ENCODE assay signal across 20 mouse cellular contexts in genomic region chr1:157074937-157075336, GRCm38 (mm10). TPM values are rescaled to one million over a fixed set of nuclear protein-coding genes. Genes with fewer than 3 reads are reported as not detected.
DNase-seq lines count a peak whose midpoint lies in the region; ATAC-seq lines count a peak whose summit lies in the region.
"Had no signal": no experiment of that assay in that cellular context is flagged by ENCODE, and none has a peak within 500 bp of the region (broad histone marks: within the 10 kb centered on the region; RNA-seq: fewer than 3 reads in every experiment).

No protein-coding gene starts in this region.

- no peak overlapping the region for H3K4me3 ChIP-seq in hindbrain, embryonic 10.5 days
- no peak overlapping the region for H3K4me3 ChIP-seq in hindbrain, embryonic 16.5 days (ENCODE audit: low read length)
- H3K4me3 ChIP-seq: embryonic facial prominence, embryonic 13.5 days; heart, embryonic 13.5 days; kidney, embryonic 15.5 days; limb, embryonic 12.5 days had no signal

- H3K27me3 ChIP-seq in hindbrain, embryonic 10.5 days (ENCODE audit: insufficient read depth, poor library complexity, severe bottlenecking): peaks cover 11% of the 10 kb centered on the region; the same call in 1 of the 2 replicates
- H3K27me3 ChIP-seq in hindbrain, embryonic 16.5 days (replicated peaks; ENCODE audit: control insufficient read depth, insufficient read depth, low read length): no peaks in the 10 kb centered on the region
- H3K27me3 ChIP-seq: embryonic facial prominence, embryonic 13.5 days; heart, embryonic 13.5 days had no signal

- H3K27ac ChIP-seq in hindbrain, embryonic 10.5 days: peak overlapping the region; percentile 45; the same call in 1 of the 2 replicates
- H3K27ac ChIP-seq in hindbrain, embryonic 16.5 days (ENCODE audit: low read depth, low read length): no peak overlapping the region
- H3K27ac ChIP-seq: embryonic facial prominence, embryonic 13.5 days; heart, embryonic 13.5 days; hindbrain, postnatal 0 days; kidney, embryonic 15.5 days; limb, embryonic 12.5 days had no signal

- H3K4me1 ChIP-seq in hindbrain, embryonic 10.5 days (replicated peaks): peaks cover 50% of the 10 kb centered on the region
- H3K4me1 ChIP-seq in hindbrain, embryonic 16.5 days (ENCODE audit: control insufficient read depth, insufficient read depth, low read depth, low read length): peaks cover 2% of the 10 kb centered on the region; the same call in 1 of the 2 replicates

- ATAC-seq in hindbrain, embryonic 16.5 days: no peak
- ATAC-seq: hindbrain, postnatal 0 days had no signal

- H3K36me3 ChIP-seq in hindbrain, embryonic 10.5 days: no peaks in the 10 kb centered on the region
- H3K36me3 ChIP-seq in hindbrain, embryonic 16.5 days (ENCODE audit: control insufficient read depth, insufficient read depth, low read length): no peaks in the 10 kb centered on the region
- H3K36me3 ChIP-seq: embryonic facial prominence, embryonic 13.5 days; heart, embryonic 13.5 days; kidney, embryonic 15.5 days; limb, embryonic 12.5 days had no signal

- no peak overlapping the region for H3K4me2 ChIP-seq in hindbrain, embryonic 16.5 days (ENCODE audit: low read length)
- H3K4me2 ChIP-seq: embryonic facial prominence, embryonic 13.5 days; heart, embryonic 13.5 days; kidney, embryonic 15.5 days; limb, embryonic 12.5 days had no signal

- H3K9ac ChIP-seq in hindbrain, embryonic 16.5 days (ENCODE audit: low read depth, low read length): no peak overlapping the region
- H3K9ac ChIP-seq: embryonic facial prominence, embryonic 13.5 days; heart, embryonic 13.5 days; kidney, embryonic 15.5 days; limb, embryonic 12.5 days had no signal

- no peak for DNase-seq in hindbrain, embryonic 10.5 days (ENCODE audit: low spot score)
- peak; percentile 35 for DNase-seq in urinary bladder, postnatal 25 days (ENCODE audit: low spot score)
- no peak for DNase-seq in urinary bladder, postnatal 4 days (ENCODE audit: low spot score in 2 of 2)
- peak; percentile 85 for DNase-seq in adrenal gland, postnatal 14 days
- DNase-seq in layer of hippocampus, postnatal 25 days (ENCODE audit: extremely low spot score in 1 of 2, low spot score in 1 of 2): no peak
- no peak for DNase-seq in kidney, adult 9 months
- DNase-seq: cerebellum, postnatal 14 days; gastrocnemius, postnatal 10 days; lung, adult 18-20 months had no signal

- 56% methylated on average over 7 of the region's 7 CpGs for WGBS in hindbrain, embryonic 10.5 days
- 56% methylated on average over 7 of the region's 7 CpGs for WGBS in hindbrain, embryonic 16.5 days

- no peaks in the 10 kb centered on the region for H3K9me3 ChIP-seq in hindbrain, embryonic 10.5 days
- no peaks in the 10 kb centered on the region for H3K9me3 ChIP-seq in hindbrain, embryonic 16.5 days (ENCODE audit: control insufficient read depth, low read length)
- H3K9me3 ChIP-seq: embryonic facial prominence, embryonic 13.5 days; heart, embryonic 13.5 days; kidney, embryonic 15.5 days; limb, embryonic 12.5 days had no signal

RNA-seq across cellular contexts. Expression of gene Tex35, which starts 33.5 kb away (rescaled TPM):
- polyA plus RNA-seq in hindbrain, embryonic 10.5 days (2016; fragmentation: Nextera tagmentation; extraction: Ambion mirVana): 0.24 TPM in 1 of 2 replicates, not detected in the other
- not detected in 2 replicates for polyA plus RNA-seq in hindbrain, embryonic 16.5 days (2015; fragmentation: Nextera tagmentation; extraction: Ambion mirVana)
- not detected in 2 replicates for total RNA-seq in adrenal gland, postnatal 14 days (2021)
- not detected for total RNA-seq in layer of hippocampus, postnatal 25 days (2021)
- total RNA-seq: gastrocnemius, postnatal 10 days; hindbrain, postnatal 0 days; layer of hippocampus, postnatal 14 days; megakaryocyte progenitor cell, adult 5-6 weeks; monocyte, adult 5-6 weeks; neutrophil, adult 5-6 weeks had no signal
- polyA plus RNA-seq: embryonic facial prominence, embryonic 13.5 days; forebrain, embryonic 11.5 days; heart, embryonic 13.5 days; hindbrain, postnatal 0 days; kidney, embryonic 15.5 days; limb, embryonic 12.5 days had no signal

Comparison
In these comparisons a context has a peak if more than half of its experiments do, and no peak if none do; other contexts are left out.
1. DNase-seq: peak in urinary bladder, postnatal 25 days (single experiment) and adrenal gland, postnatal 14 days (single experiment); none in hindbrain, embryonic 10.5 days (single experiment), urinary bladder, postnatal 4 days (0 of 2), layer of hippocampus, postnatal 25 days (0 of 2) and kidney, adult 9 months (single experiment).